Mouse (Mus musculus) CH12.LX (cell line): Measurements from ENCODE around the gene Bcas2.
A peak's percentile ranks its signal among the peaks of the same experiment; 100 is the strongest.

ENCODE experiments used
- CTCF ChIP-seq, 2 experiments: IDR thresholded peaks in 1 of 2; conservative IDR thresholded peaks in 1 of 2; 2 replicates each; pipeline ENCODE4 v1.5.1; 2011 to 2012; ENCODE audit warnings: low read depth in 2 of 2, low read length in 2 of 2, improper control_type of control experiment in 1 of 2, inconsistent platforms in 1 of 2, mild to moderate bottlenecking in 1 of 2, moderate library complexity in 1 of 2
- EP300 ChIP-seq: IDR thresholded peaks from 2 replicates; pipeline ENCODE4 v1.6.1; 2011; ENCODE audit warnings: low read length, improper control_type of control experiment
- JUND ChIP-seq: conservative IDR thresholded peaks from 2 replicates; pipeline ENCODE4 v1.6.1; 2011; ENCODE audit warnings: low read depth, low read length, improper control_type of control experiment
- RAD21 ChIP-seq: IDR thresholded peaks from 2 replicates; pipeline ENCODE4 v1.6.1; 2011; ENCODE audit warnings: low read depth, mild to moderate bottlenecking, low read length, improper control_type of control experiment, moderate library complexity
- ZNF384 ChIP-seq: IDR thresholded peaks from 2 replicates; pipeline ENCODE4 v1.6.1; 2012; ENCODE audit warnings: low read depth, low read length, improper control_type of control experiment, inconsistent platforms

DNA sequence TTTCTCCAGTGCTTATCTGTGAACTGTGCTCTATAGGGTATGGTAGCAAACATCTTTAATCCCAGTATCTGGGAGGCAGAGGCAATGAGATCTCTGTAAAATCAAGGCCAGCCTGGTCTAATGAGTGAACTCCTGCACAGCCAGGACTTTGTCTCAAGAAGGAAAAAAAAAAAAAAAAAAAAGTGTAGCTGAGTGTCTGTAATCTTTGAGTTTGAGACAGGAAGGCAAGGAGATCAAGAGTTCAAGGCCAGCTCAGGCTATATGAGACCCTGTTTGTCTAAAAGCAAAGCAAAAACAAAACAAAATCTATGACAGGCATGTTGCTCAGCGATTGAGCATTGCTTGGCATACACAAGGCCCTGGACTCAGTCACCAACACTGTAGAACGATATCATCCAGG is 36.8 kb downstream of the Bcas2 start:
- TF ChIP-seq JUND, result no peak
- TF ChIP-seq ZNF384, result peak; percentile 23
- no peak for TF ChIP-seq RAD21
- TF ChIP-seq CTCF (conservative IDR thresholded peaks at IDR 0.05 in 1 of 2, IDR thresholded peaks at IDR 0.05 in 1 of 2; ENCODE audit: low read depth in 2 of 2, low read length in 2 of 2), result no peak
- TF ChIP-seq EP300, result no peak
